Mouse (Mus musculus) liver, embryonic 12.5 days (tissue): ENCODE measurements around the gene Siglec1. TPM values are rescaled to one million over a fixed set of nuclear protein-coding genes. Genes with fewer than 3 reads are reported as not detected.

ENCODE experiments used
- ATAC-seq: fragments of 200-750 bp; cut with Nextera tagmentation; 2 replicates; pipeline ENCODE4 v1.8.0; 2017; ENCODE audit warnings: moderate number of reproducible peaks, mild to moderate bottlenecking, moderate library complexity
- H3K27ac ChIP-seq: fragments of 300-500 bp; sonication (generic); 2 replicates; pipeline ENCODE4 v1.5.1; 2016; ENCODE audit warnings: mild to moderate bottlenecking
- H3K27me3 ChIP-seq: fragments of 300-500 bp; sonication (generic); replicated peaks from 2 replicates; pipeline ENCODE4 v1.6.1; 2016; ENCODE audit warnings: mild to moderate bottlenecking, moderate library complexity
- H3K36me3 ChIP-seq: fragments of 300-500 bp; sonication (generic); 2 replicates; pipeline ENCODE4 v1.6.1; 2016; ENCODE audit warnings: mild to moderate bottlenecking, moderate library complexity
- H3K4me1 ChIP-seq: fragments of 300-500 bp; sonication (generic); 2 replicates; pipeline ENCODE4 v1.6.1; 2016
- H3K4me2 ChIP-seq: fragments of 300-500 bp; sonication (generic); 2 replicates; pipeline ENCODE4 v1.6.1; 2016; ENCODE audit warnings: mild to moderate bottlenecking, moderate library complexity
- H3K4me3 ChIP-seq: fragments of 300-500 bp; sonication (generic); 2 replicates; pipeline ENCODE4 v1.5.1; 2016; ENCODE audit warnings: mild to moderate bottlenecking, moderate library complexity
- H3K9ac ChIP-seq: fragments of 300-500 bp; sonication (generic); 2 replicates; pipeline ENCODE4 v1.6.1; 2016; ENCODE audit warnings: mild to moderate bottlenecking, moderate library complexity
- H3K9me3 ChIP-seq: fragments of 300-500 bp; sonication (generic); replicated peaks from 2 replicates; pipeline ENCODE4 v1.6.1; 2016; ENCODE audit warnings: mild to moderate bottlenecking, moderate library complexity
- WGBS: fragments of 180-500 bp; shearing (Covaris S2); methylation state at CpG from one replicate; pipeline ENCODE4 v1.1.7; 2016; ENCODE audit not compliant: insufficient replicate concordance; 5-methylcytosine and 5-hydroxymethylcytosine counted together
- polyA plus RNA-seq: library from polyadenylated mRNA; unstranded; fragments of >200 nt; fragmentation: Nextera tagmentation; extraction: Ambion mirVana; gene quantifications from 2 replicates; pipeline ENCODE4 v1.2.1, GENCODE M21; 2016

Gene Siglec1
- polyA plus RNA-seq = 0.36 and 0.42 TPM in 2 replicates

- WGBS = 58% methylated on average over 11 of the region's 11 CpGs
- ATAC-seq = no peak
- H3K4me1 ChIP-seq = peaks cover 7% of the 10 kb centered on the region
- peaks cover 56% of the 10 kb centered on the region for H3K27me3 ChIP-seq
- no peaks in the 10 kb centered on the region for H3K36me3 ChIP-seq
- 0 out of 2 replicates have a peak within 1 kb of the TSS, but pooled peaks have one; percentile 2 for H3K27ac ChIP-seq
- H3K9ac ChIP-seq = no peak within 1 kb of the TSS
- no peaks in the 10 kb centered on the region for H3K9me3 ChIP-seq
- no peak within 1 kb of the TSS for H3K4me2 ChIP-seq
- no peak within 1 kb of the TSS for H3K4me3 ChIP-seq
Measured at GRCm38 (mm10) chr2:131086667-131087390, at the start of gene Siglec1. Siglec1 (minus strand) TSS chr2:131086765.

DNA sequence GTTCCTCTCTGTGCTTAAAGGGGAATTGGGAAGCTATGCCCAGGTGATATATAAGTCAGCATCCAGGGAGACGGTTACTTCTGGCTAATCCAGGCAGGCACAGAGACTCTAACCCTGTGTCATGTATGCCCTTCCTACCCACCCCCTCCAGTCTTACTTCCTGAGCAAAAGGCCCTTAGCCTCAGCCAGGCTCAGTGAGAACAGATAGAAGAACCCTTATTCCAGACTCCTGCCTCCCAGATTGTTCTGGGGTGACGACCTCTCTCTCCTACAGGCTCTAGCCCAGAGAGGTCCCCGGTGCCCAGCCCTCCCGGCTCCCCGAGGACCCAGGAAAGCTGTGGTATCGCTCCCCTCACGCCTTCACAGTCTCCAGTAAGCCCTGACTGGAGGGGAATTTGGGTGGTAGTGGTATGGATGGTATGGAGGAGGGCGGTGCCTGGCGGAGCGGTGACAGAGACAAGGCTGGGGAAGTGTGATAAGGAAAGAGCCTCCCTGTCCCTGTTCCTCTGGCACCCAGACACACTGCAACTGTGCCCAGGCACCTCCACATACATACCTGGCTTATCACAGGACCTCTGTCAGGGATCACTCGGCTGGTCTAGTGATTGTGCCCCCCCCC is 49.1 kb upstream of the Siglec1 start:
- H3K4me1 ChIP-seq = peaks cover 89% of the 10 kb centered on the region
- H3K4me3 ChIP-seq = peak overlapping the region; percentile 29
- peak; percentile 100 for ATAC-seq
- peak overlapping the region; percentile 69 for H3K9ac ChIP-seq
- no peaks in the 10 kb centered on the region for H3K27me3 ChIP-seq
- H3K27ac ChIP-seq = peak overlapping the region; percentile 99
- 10% methylated on average over 11 of the region's 11 CpGs for WGBS
- peaks cover 47% of the 10 kb centered on the region for H3K36me3 ChIP-seq
- H3K9me3 ChIP-seq = no peaks in the 10 kb centered on the region
- H3K4me2 ChIP-seq = peak overlapping the region; percentile 61

DNA sequence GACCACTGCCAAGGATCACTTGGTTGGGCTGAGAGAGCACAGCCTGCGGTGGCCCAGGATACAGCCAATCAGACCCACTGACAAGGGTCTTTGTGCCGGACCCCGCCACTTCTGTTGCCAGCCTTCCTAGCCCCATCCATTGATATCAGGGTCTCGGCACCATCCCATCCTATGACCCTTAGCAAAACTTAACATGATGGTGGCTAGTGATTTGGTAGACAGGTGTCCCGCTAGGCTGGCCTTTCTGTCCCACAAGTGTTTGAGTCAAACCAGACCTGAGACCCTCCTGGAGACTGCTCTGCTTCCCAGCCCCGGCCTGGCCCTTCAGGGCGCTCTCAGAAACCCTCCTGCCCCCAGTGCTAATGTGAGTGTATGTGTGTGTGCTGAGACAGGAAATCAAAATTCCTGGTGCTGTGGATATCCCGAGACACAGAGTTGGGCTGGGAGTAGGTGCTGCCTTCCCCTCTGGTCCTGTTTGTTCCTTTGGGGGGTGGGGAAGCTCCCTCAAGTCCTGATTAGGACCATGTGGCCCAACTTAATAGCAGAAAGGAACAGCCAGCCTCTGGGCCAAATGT is 48.3 kb upstream of the Siglec1 start:
- H3K27me3 ChIP-seq = no peaks in the 10 kb centered on the region
- no peaks in the 10 kb centered on the region for H3K9me3 ChIP-seq
- WGBS = 79% methylated on average over 8 of the region's 8 CpGs
- peaks cover 85% of the 10 kb centered on the region for H3K4me1 ChIP-seq
- H3K4me3 ChIP-seq = no peak overlapping the region
- peak overlapping the region; percentile 99 for H3K27ac ChIP-seq
- H3K4me2 ChIP-seq = peak overlapping the region; percentile 61
- peak overlapping the region; percentile 68 for H3K9ac ChIP-seq
- ATAC-seq = no peak
- H3K36me3 ChIP-seq = peaks cover 42% of the 10 kb centered on the region

DNA sequence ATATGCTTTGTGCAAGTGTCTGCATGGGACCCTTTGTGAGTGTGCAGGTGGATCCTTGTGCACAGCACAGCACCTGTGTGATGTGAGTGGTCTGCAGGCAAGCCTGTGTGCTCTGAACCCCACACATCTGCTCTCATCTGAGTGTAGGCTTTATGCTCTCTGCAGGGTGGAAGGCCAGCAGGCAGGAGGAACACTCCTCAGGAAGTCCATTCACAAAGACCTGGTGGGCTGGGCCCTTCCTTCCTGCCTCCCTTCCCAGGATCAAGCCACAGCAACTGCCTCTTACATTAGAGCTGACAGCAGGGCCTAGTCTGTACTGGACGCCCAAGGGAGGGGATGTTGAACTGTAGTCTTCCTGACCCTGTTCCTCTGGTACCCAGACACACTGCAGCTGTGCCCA is 47.8 kb upstream of the Siglec1 start:
- Histone ChIP-seq H3K4me3 (no peak overlapping the region), H3K27me3 (no peaks in the 10 kb centered on the region), H3K36me3 (peaks cover 36% of the 10 kb centered on the region), H3K4me1 (peaks cover 85% of the 10 kb centered on the region), H3K9me3 (no peaks in the 10 kb centered on the region), H3K27ac (peak overlapping the region; percentile 99), H3K4me2 (peak overlapping the region; percentile 61; the same call in 1 of the 2 replicates), H3K9ac (peak overlapping the region; percentile 68; the same call in 1 of the 2 replicates)
- WGBS = 31% methylated on average over 1 of the region's 1 CpGs
- no peak for ATAC-seq

DNA sequence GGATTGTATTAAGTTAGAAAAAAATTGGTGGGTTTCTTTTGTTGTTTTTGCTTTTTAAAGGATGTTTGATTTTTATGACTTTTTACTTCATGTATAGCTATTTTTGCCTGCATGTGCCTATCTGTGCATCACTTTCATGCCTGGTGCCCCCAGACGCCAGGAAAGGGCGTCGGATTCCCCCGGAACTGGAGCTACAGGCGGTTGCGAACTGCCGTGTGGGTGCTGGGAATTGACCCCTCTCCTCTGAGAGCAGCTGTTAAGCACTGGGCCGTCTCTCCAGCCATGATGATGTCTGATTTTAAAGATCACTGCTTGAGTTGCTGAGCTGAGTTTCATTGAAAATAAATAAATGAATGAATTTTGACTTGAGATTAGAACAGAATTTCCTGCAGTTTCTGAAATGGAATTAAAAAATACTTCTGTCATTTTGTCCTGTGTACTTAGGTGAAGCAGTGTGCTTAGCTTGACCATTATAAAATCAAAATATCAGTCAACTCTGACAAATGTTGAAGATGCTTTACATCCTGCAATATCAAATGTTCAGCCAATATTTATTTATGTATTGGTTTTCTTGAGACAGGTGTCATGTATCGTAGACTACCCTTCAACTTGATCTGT is 46.5 kb upstream of the Siglec1 start, which contains the start of gene Gm11037:
Gene Gm11037 (plus strand): TSS at position 568 of the 618 bp plus-strand sequence.
- Histone ChIP-seq H3K9me3 (no peaks in the 10 kb centered on the region), H3K4me2 (no peak within 1 kb of the TSS), H3K36me3 (peaks cover 23% of the 10 kb centered on the region), H3K4me1 (peaks cover 89% of the 10 kb centered on the region), H3K4me3 (no peak within 1 kb of the TSS), H3K27ac (peak within 1 kb of the TSS; percentile 99), H3K9ac (peak within 1 kb of the TSS; percentile 68; the same call in 1 of the 2 replicates), H3K27me3 (no peaks in the 10 kb centered on the region)
- ATAC-seq = no peak
- WGBS = 82% methylated on average over 9 of the region's 9 CpGs

GRCm38 (mm10) chr2:131132111-131132888 is 45.7 kb upstream of the Siglec1 start:
- peaks cover 90% of the 10 kb centered on the region for H3K4me1 ChIP-seq
- H3K27ac ChIP-seq = peak overlapping the region; percentile 57

GRCm38 (mm10) chr2:131130849-131131248 is 44.3 kb upstream of the Siglec1 start:
- Histone ChIP-seq H3K9me3 (no peaks in the 10 kb centered on the region), H3K4me1 (peaks cover 90% of the 10 kb centered on the region), H3K36me3 (peaks cover 16% of the 10 kb centered on the region), H3K4me3 (no peak overlapping the region), H3K4me2 (no peak overlapping the region), H3K9ac (peak overlapping the region; percentile 42; the same call in 1 of the 2 replicates), H3K27me3 (no peaks in the 10 kb centered on the region), H3K27ac (peak overlapping the region; percentile 58)
- no peak for ATAC-seq
- 88% methylated on average over 2 of the region's 2 CpGs for WGBS

More at GRCm38 (mm10) chr2:131132111-131132888, 45.7 kb upstream of the Siglec1 start:
- H3K27me3 ChIP-seq = no peaks in the 10 kb centered on the region
- ATAC-seq = no peak
- H3K4me2 ChIP-seq = no peak overlapping the region
- WGBS = 77% methylated on average over 10 of the region's 10 CpGs
- H3K9me3 ChIP-seq = no peaks in the 10 kb centered on the region
- H3K4me3 ChIP-seq = no peak overlapping the region
- peak overlapping the region; percentile 12; the same call in 1 of the 2 replicates for H3K9ac ChIP-seq
- H3K36me3 ChIP-seq = peaks cover 17% of the 10 kb centered on the region

- peaks cover 16% of the 10 kb centered on the region for H3K36me3 ChIP-seq
- 38% methylated on average over 5 of the region's 5 CpGs for WGBS
- H3K9me3 ChIP-seq = no peaks in the 10 kb centered on the region
- peaks cover 86% of the 10 kb centered on the region for H3K4me1 ChIP-seq
- peak overlapping the region; percentile 91 for H3K4me2 ChIP-seq
- peak overlapping the region; percentile 87 for H3K27ac ChIP-seq
- peak overlapping the region; percentile 21; the same call in 1 of the 2 replicates for H3K4me3 ChIP-seq
- H3K9ac ChIP-seq = peak overlapping the region; percentile 80; the same call in 1 of the 2 replicates
- peaks cover 7% of the 10 kb centered on the region for H3K27me3 ChIP-seq
- peak; percentile 77 for ATAC-seq
Measured at GRCm38 (mm10) chr2:131129836-131130235, 43.3 kb upstream of the Siglec1 start.

DNA sequence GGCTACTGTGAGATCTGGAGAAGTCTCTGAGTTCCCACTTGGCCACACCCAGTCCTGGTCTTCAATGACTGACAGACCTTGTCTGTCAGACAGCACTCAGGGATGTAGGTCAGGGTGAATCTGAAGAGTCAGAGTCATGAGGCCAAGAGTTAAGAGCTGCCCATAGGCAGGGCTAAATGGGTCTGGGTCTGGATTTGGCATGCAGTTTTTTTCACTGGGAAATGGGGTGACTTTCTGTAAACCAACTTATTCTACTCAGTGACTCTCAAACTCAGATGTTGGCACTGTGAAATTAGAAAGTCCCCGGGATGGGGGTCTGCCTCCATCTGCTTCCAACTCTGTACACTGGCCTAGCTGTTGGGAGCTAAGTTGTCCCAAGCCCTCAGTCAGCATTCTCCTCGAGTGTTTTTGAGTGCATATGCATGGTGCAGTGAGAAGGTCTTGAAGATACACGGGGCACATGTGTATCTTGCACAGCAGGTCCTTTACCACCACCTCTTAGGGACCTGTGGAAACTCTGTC is 42.1 kb upstream of the Siglec1 start:
- whole genome bisulfite sequencing = 71% methylated on average over 3 of the region's 3 CpGs
- Histone ChIP-seq H3K4me1 (peaks cover 80% of the 10 kb centered on the region), H3K27ac (peak overlapping the region; percentile 87; the same call in 1 of the 2 replicates), H3K36me3 (peaks cover 6% of the 10 kb centered on the region), H3K9me3 (no peaks in the 10 kb centered on the region), H3K27me3 (peaks cover 11% of the 10 kb centered on the region), H3K9ac (peak overlapping the region; percentile 80), H3K4me3 (peak overlapping the region; percentile 66), H3K4me2 (peak overlapping the region; percentile 91)
- no peak for ATAC-seq

GRCm38 (mm10) chr2:131128211-131128610 is 41.6 kb upstream of the Siglec1 start:
- Histone ChIP-seq H3K9me3 (no peaks in the 10 kb centered on the region), H3K9ac (peak overlapping the region; percentile 80), H3K27me3 (peaks cover 15% of the 10 kb centered on the region), H3K36me3 (peaks cover 4% of the 10 kb centered on the region; the same call in 1 of the 2 replicates), H3K4me2 (peak overlapping the region; percentile 91), H3K4me3 (peak overlapping the region; percentile 66), H3K27ac (peak overlapping the region; percentile 87), H3K4me1 (peaks cover 78% of the 10 kb centered on the region)
- WGBS = 76% methylated on average over 5 of the region's 5 CpGs
- ATAC-seq = no peak
